Mouse (Mus musculus): Measurements from ENCODE around the gene Ndufs5. TPM values are rescaled to one million over a fixed set of nuclear protein-coding genes. Genes with fewer than 3 reads are reported as not detected.

Gene Ndufs5
- total and polyA plus RNA-seq, 3 experiments = 121 to 213 (median 174) TPM

GRCm38 (mm10) chr4:123664021-123664950 is 53.7 kb downstream of the Ndufs5 start:
- H3K27ac ChIP-seq (ENCODE audit: insufficient read depth, low read depth) = no peak overlapping the region
- dilution Hi-C loops (cut with MboI; ENCODE audit: extremely low pct_ligation_motif_present, extremely low pct_unique_long_range_greater_than_20kb, low sequenced_read_pairs) = no loop called here

GRCm38 (mm10) chr4:123663688-123663965 is 54.4 kb downstream of the Ndufs5 start:
- Histone ChIP-seq H3K4me3 (replicated peaks in 1 of 3; ENCODE audit: low read depth in 2 of 3, low read length in 2 of 3, poor library complexity in 1 of 3) (peak overlapping the region in 2 of 3 experiments; percentile 73 to 77), H3K4me1 (ENCODE audit: control insufficient read depth in 1 of 2, insufficient read depth in 2 of 2) (peaks cover 11 to 50% of the 10 kb centered on the region in 2 experiments; a peak in 3 of 4 replicates), H3K27ac (ENCODE audit: insufficient read depth, low read depth) (no peak overlapping the region), H3K9ac (ENCODE audit: insufficient read depth, low read depth) (peak overlapping the region; percentile 79), H3K4me2 (ENCODE audit: insufficient read depth, low read depth, poor library complexity, severe bottlenecking) (peak overlapping the region; percentile 99), H3K79me2 (replicated peaks; ENCODE audit: control insufficient read depth, extremely low read depth, insufficient read depth, poor library complexity, severe bottlenecking) (no peaks in the 10 kb centered on the region), H3K36me3 (replicated peaks in 1 of 2; ENCODE audit: control insufficient read depth in 1 of 2, insufficient read depth in 1 of 2, low read length in 1 of 2) (no peaks in the 10 kb centered on the region), H3K27me3 (replicated peaks) (no peaks in the 10 kb centered on the region), H3K9me3 (replicated peaks; ENCODE audit: low read length) (no peaks in the 10 kb centered on the region)
- in situ Hi-C loops (cut with MboI; ENCODE audit: low pct_ligation_motif_present, low pct_unique_long_range_greater_than_20kb, low sequenced_read_pairs) = no loop called here
- dilution Hi-C loops (cut with MboI; ENCODE audit: extremely low pct_ligation_motif_present, extremely low pct_unique_long_range_greater_than_20kb, low sequenced_read_pairs) = no loop called here
- no peak for DNase-seq (ENCODE audit: extremely low read depth)
- TF ChIP-seq ELF1 (IDR thresholded peaks at IDR 0.05; ENCODE audit: low read depth, low read length) = no peak
- no peak for TF ChIP-seq GABPA (IDR thresholded peaks at IDR 0.05; ENCODE audit: insufficient replicate concordance, low read depth, low read length)
- TF ChIP-seq RAD21 (IDR thresholded peaks at IDR 0.05; ENCODE audit: low read depth, low read length) = no peak
- no peak for TF ChIP-seq MAX (IDR thresholded peaks at IDR 0.05; ENCODE audit: low read length)
- TF ChIP-seq EP300 (IDR thresholded peaks at IDR 0.05; ENCODE audit: low read length) = no peak
- TF ChIP-seq ZMIZ1 (IDR thresholded peaks at IDR 0.05; ENCODE audit: low read depth, low read length) = no peak
- no peak for TF ChIP-seq CHD2 (IDR thresholded peaks at IDR 0.05; ENCODE audit: low read length)
- no peak for TF ChIP-seq MXI1 (IDR thresholded peaks at IDR 0.05; ENCODE audit: low read depth, low read length)
- no peak for TF ChIP-seq UBTF (IDR thresholded peaks at IDR 0.05; ENCODE audit: low read depth, low read length)
- TF ChIP-seq POLR2A (IDR thresholded peaks at IDR 0.05; ENCODE audit: low read depth, low read length) = no peak
- TF ChIP-seq CHD1 (IDR thresholded peaks at IDR 0.05; ENCODE audit: low read depth, low read length) = no peak
- TF ChIP-seq MAZ (IDR thresholded peaks at IDR 0.05; ENCODE audit: low read depth, low read length) = no peak
- TF ChIP-seq ZNF384 (IDR thresholded peaks at IDR 0.05; ENCODE audit: low read depth, low read length) = no peak
- no peak for TF ChIP-seq USF1 (IDR thresholded peaks at IDR 0.05; ENCODE audit: low read depth, low read length)
- TF ChIP-seq CTCF (conservative IDR thresholded peaks at IDR 0.05 in 1 of 2, IDR thresholded peaks at IDR 0.05 in 1 of 2; ENCODE audit: low read depth in 2 of 2, low read length in 2 of 2) = no peak
- TF ChIP-seq E2F4 (IDR thresholded peaks at IDR 0.05; ENCODE audit: insufficient replicate concordance, low read depth, low read length) = no peak
- TF ChIP-seq SIN3A (IDR thresholded peaks at IDR 0.05; ENCODE audit: low read length) = no peak
- no peak for TF ChIP-seq ZKSCAN1 (IDR thresholded peaks at IDR 0.05; ENCODE audit: borderline replicate concordance, low read depth, low read length)
- TF ChIP-seq POLR2AphosphoS2 (IDR thresholded peaks at IDR 0.05; ENCODE audit: low read depth, low read length) = no peak
- no peak for TF ChIP-seq NELFE (IDR thresholded peaks at IDR 0.05; ENCODE audit: low read depth, low read length)

More at GRCm38 (mm10) chr4:123664021-123664950, 53.7 kb downstream of the Ndufs5 start:
- H3K4me3 ChIP-seq (replicated peaks in 1 of 3; ENCODE audit: low read depth in 2 of 3, low read length in 2 of 3, poor library complexity in 1 of 3) = peak overlapping the region; percentile 30 to 77 (median 73)
- no peak for DNase-seq (ENCODE audit: extremely low read depth)
- peaks cover 9 to 46% of the 10 kb centered on the region in 2 experiments; a peak in 3 of 4 replicates for H3K4me1 ChIP-seq (ENCODE audit: control insufficient read depth in 1 of 2, insufficient read depth in 2 of 2)
- H3K9me3 ChIP-seq (replicated peaks; ENCODE audit: low read length) = no peaks in the 10 kb centered on the region
- H3K9ac ChIP-seq (ENCODE audit: insufficient read depth, low read depth) = peak overlapping the region; percentile 79
- TF ChIP-seq SIN3A (IDR thresholded peaks at IDR 0.05; ENCODE audit: low read length) (0 out of 2 replicates have a peak, but pooled peaks have one; percentile 1), POLR2A (IDR thresholded peaks at IDR 0.05; ENCODE audit: low read depth, low read length) (peak; percentile 33; the same call in 1 of the 2 replicates), GABPA (IDR thresholded peaks at IDR 0.05; ENCODE audit: insufficient replicate concordance, low read depth, low read length) (no peak), UBTF (IDR thresholded peaks at IDR 0.05; ENCODE audit: low read depth, low read length) (peak; percentile 86), MXI1 (IDR thresholded peaks at IDR 0.05; ENCODE audit: low read depth, low read length) (peak; percentile 9; the same call in 1 of the 2 replicates)
- peak overlapping the region; percentile 99 for H3K4me2 ChIP-seq (ENCODE audit: insufficient read depth, low read depth, poor library complexity, severe bottlenecking)
- in situ Hi-C loops (cut with MboI; ENCODE audit: low pct_ligation_motif_present, low pct_unique_long_range_greater_than_20kb, low sequenced_read_pairs) = no loop called here
- no peaks in the 10 kb centered on the region for H3K36me3 ChIP-seq (replicated peaks in 1 of 2; ENCODE audit: control insufficient read depth in 1 of 2, insufficient read depth in 1 of 2, low read length in 1 of 2)
- H3K79me2 ChIP-seq (replicated peaks; ENCODE audit: control insufficient read depth, extremely low read depth, insufficient read depth, poor library complexity, severe bottlenecking) = no peaks in the 10 kb centered on the region
- no peaks in the 10 kb centered on the region for H3K27me3 ChIP-seq (replicated peaks)
